Mouse (Mus musculus) frontal cortex, adult 2 months (tissue): Measurements from ENCODE around the gene Rgs8. TPM values are rescaled to one million over a fixed set of nuclear protein-coding genes. Genes with fewer than 3 reads are reported as not detected.

ENCODE experiments used
- DNase-seq, 2 experiments: peaks; one replicate each; pipeline ENCODE4 v3.0.0; 2022; ENCODE audit warnings: low spot score in 1 of 2; ENCODE audit errors: extremely low spot score in 1 of 2
- polyA plus RNA-seq: library from polyadenylated mRNA; depleted of rRNA; stranded (reverse); fragments of >200 nt; gene quantifications from 2 replicates; pipeline ENCODE4 v1.2.3, GENCODE M21; 2012; rRNA removed

Rgs8 gene
- polyA plus RNA-seq, result 32.9 and 38.2 TPM in 2 replicates

GRCm38 (mm10) chr1:153652938-153653623, at the start of gene Rgs8:
Gene Rgs8 (plus strand): TSS chr1:153653025.
- peak in 1 of 2 experiments; percentile 58 for DNase-seq

GRCm38 (mm10) chr1:153617340-153617830, 35.4 kb upstream of the Rgs8 start:
- no peak for DNase-seq

GRCm38 (mm10) chr1:153623036-153623435, 29.8 kb upstream of the Rgs8 start:
- no peak for DNase-seq

- no peak for DNase-seq
Observed at GRCm38 (mm10) chr1:153632686-153633085, 20.1 kb upstream of the Rgs8 start.

DNA sequence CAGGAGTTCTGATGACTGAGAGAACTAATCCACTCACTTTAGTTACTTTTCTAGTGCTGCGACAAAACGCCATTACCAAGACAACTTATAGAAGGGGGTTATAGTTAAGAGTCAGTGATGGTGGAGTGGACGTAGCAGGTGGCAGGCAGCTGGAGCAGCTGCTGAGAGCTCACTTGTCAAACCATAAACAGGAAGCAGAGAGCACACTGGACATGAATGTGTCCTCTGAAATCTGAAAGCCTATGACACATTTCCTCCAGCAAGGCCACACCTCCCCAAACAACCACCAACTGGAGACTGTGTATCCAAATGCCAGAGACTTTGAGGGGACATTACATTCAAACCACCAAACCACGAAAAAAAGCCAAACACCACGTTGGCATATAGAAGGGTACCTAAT, 17.8 kb upstream of the Rgs8 start:
- no peak for DNase-seq

- DNase-seq, result peak; percentile 44 to 77
Observed at GRCm38 (mm10) chr1:153635521-153635920, 17.3 kb upstream of the Rgs8 start.

DNA sequence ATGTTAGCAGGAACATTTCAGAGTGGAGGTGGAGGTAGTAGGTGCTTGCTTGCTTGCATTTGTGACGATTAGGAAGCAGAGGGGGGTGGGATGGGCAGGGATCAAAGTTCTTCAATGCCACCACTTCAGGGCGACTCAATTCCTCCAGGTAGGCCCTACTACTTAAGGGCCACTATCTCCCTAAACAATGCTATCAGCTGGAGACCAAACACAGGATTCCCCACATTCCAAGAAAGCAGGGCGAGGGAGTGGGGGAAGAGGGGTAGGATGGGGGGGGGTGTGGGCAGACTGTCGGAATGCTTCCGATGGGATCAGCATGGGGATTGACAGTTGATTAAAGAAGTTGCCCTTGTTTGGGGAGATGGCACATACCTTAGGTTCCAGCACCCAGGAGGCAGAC, 16.0 kb upstream of the Rgs8 start:
- no peak for DNase-seq

DNA sequence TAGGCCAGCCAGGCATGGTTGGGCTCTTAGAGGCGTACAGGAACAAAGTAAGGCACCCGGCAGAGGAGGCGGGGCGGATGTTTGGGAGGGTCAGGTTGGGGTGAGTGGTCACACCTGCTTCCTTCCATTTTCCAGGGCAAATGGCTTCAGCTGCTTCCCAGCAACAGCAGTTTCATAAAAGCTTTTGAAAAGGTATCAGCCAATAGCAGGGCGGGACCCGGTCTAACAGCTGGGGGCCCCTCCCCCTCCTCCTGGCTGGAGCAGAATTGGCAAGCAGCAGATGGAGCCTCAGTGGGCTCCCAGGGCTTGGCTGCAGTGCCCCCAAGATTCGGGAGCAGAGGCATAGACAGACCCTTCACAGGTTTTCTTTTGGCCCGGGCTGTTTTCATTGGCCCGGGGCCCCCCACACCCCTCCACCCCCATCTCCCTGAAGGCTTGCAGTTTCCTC, 11.3 kb upstream of the Rgs8 start:
- no peak for DNase-seq

DNA sequence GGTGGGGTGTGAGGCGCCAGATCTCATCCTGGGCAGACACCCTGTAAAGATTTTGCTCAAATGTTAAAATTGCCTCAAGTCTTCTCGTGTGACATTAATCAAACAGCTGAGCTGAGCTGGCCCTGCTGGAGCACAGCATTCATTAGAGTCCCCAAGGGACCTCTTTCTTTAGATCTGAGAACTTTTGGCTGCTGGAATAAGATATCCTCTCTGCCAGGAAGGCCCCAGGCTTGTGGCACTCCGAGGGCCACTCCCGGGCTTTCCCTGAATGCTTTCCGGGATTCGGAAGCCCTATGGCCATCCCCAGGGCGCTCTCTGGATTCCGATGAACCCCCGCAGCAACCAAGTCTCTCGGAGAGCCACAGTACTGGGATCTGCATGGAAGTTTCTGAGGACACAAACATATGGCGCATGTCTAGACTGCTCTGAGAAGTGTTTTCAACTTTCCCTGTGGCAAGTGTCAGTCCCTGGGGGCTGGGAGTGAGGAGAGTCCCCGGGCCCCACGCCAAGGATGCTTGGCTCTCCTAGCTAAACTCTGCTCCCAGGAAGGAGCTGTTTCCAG, 10.8 kb upstream of the Rgs8 start:
- DNase-seq, result peak; percentile 43 to 76

DNA sequence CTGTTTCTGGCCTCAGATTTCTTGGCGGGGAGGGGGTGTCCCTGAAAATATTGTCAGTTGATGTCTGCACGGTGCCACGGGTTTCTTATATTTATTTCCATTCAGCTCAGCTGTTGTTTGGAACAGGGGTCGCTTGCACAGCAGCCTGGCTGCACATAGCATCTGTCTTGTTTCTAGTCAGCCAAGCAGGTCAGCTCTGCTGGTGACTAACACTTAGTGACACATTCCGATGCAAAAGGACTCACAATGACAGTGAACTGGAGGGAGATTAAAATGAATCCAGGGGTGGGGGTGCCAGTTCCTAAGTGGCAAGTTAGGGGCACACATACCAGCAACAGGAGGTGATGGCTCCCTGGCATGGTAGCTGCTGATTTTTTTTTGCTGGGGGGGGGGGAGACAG, 849 bp downstream of the Rgs8 start:
- DNase-seq, result no peak

DNA sequence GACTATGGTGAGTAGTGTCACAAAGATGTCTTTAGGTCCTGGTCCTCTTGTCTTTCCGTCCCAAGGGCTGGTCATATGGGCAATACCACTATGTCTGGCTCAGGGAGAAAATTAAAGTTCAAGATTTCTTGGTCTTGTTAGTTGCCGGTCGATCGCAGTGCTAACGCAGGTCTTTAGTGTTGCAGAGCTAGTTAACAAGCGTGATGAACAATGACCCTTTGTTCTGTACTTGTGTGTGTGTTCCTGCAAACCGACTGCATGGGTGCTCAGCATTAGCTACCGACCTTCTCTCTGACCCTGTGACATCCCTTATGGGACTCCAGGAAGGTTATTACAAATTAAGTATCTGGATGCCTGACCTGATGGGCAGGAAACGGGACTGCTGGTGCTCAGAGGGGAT, 6.8 kb downstream of the Rgs8 start:
- no peak for DNase-seq

- no peak for DNase-seq
Observed at GRCm38 (mm10) chr1:153660982-153661688, 8.3 kb downstream of the Rgs8 start.

DNA sequence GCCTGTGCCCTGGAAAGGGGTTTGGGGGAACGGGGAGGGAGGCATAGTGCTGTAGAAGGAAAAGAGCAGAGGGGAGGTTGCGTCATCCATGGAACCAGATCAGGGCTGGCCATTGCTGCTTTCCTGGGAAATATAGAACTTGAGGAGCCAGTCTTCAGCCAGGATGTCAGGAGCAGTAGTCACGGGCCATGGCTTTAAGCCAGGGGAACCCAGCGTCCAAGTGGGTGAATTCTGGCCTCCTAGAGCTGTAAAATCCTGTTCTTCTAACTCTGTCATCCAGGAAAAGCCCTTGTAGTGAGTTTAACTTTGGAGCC, 8.8 kb downstream of the Rgs8 start:
- DNase-seq, result no peak

DNA sequence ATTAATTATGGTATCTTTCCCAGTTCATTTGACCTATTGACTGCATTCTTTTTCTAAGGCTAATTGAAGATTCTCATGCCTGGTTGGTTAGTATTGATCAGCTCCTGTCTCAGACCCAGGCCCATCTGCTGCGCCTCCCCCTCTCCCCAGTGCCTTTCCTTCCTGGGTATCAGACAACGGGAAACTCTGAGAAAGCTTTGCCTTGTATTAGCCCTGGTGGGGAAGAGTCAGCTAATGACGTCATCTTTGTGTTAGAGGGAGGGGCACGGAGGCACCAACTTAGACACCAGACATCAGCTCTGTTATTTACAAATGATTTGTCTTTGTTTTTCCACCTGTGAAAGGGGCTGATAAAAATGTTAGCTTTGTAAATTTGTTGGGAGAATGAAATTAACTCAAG, 9.5 kb downstream of the Rgs8 start:
- no peak for DNase-seq

- DNase-seq, result peak; percentile 43 to 70
Observed at GRCm38 (mm10) chr1:153665066-153665715, 12.4 kb downstream of the Rgs8 start.

GRCm38 (mm10) chr1:153666236-153666635, 13.4 kb downstream of the Rgs8 start:
- DNase-seq, result no peak

- DNase-seq, result no peak
Observed at GRCm38 (mm10) chr1:153667244-153667727, 14.5 kb downstream of the Rgs8 start.

DNA sequence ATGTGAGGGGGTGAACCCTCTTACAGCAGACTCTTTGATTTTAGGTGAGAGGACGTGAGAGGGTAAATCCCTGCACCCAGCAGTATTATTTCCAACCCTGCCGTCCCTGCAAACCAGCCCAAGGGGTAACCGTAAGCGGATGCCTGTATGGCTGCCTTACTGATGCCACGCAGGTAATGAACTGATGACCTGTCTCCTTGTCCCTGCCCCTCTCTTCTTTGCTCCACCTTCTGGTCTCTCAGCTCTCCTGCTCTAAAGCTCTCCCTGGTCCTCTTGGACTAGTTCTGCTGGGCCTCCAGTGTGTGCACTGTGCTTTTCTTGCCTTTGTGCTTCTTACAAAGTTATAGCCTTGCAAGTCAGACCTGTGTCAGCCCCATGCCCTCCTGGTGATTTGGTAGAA, 15.0 kb downstream of the Rgs8 start:
- DNase-seq, result no peak

- DNase-seq, result no peak
Observed at GRCm38 (mm10) chr1:153669086-153669485, 16.3 kb downstream of the Rgs8 start.

DNA sequence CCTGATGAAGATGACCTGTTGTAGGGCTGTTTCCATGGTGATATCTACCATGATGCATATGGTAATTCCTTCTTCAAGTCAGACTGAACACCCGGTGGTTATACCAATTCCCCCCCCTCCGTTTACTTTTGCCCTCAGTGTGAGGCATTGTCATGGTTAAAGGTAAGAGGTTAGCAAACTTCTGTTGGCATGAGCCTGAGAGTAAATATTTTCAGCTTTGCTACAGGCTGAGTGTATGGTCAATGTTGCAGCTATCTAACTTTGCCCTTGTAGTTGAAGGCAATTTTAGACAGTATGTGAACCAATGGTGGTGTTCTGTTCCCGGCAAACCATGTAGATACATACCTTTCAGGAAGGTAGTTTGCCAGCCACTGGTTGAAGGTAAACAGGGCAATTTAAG, 16.9 kb downstream of the Rgs8 start:
- no peak for DNase-seq

- DNase-seq, result no peak
Observed at GRCm38 (mm10) chr1:153671352-153671751, 18.5 kb downstream of the Rgs8 start.
